Mouse (Mus musculus): ENCODE results near the gene Krt15.

GRCm38 (mm10) chr11:100176791-100177190 is 41.1 kb upstream of the Krt15 start:
- TF ChIP-seq CTCF (IDR thresholded peaks at IDR 0.05; ENCODE audit: control insufficient read depth, insufficient read depth, insufficient read length) = no peak
- no peak for TF ChIP-seq CEBPB (IDR thresholded peaks at IDR 0.05; ENCODE audit: low read depth)
- TF ChIP-seq MYOD1 (IDR thresholded peaks at IDR 0.05; ENCODE audit: control insufficient read depth, insufficient read length, low read depth) = no peak
- TF ChIP-seq MYOG (IDR thresholded peaks at IDR 0.05; ENCODE audit: control insufficient read depth, extremely low read depth, insufficient read length) = no peak
- TF ChIP-seq USF1 (IDR thresholded peaks at IDR 0.05; ENCODE audit: low read depth) = no peak
- no peak for TF ChIP-seq MAX (IDR thresholded peaks at IDR 0.05)
